Mouse (Mus musculus) WW6 (cell line): Measurements from ENCODE around the gene Cfap43.

Experiments used
- DNase-seq: peaks from one replicate; pipeline ENCODE4 v3.0.0-alpha.2; 2013; ENCODE audit warnings: low read depth, low spot score

The Cfap43 gene

GRCm38 (mm10) chr19:47713457-47713856, 205.6 kb downstream of the Cfap43 start:
- no peak for DNase-seq

GRCm38 (mm10) chr19:47710376-47710775, 208.7 kb downstream of the Cfap43 start:
- DNase-seq, result no peak

GRCm38 (mm10) chr19:47705772-47706309, 213.2 kb downstream of the Cfap43 start:
- DNase-seq, result no peak

- peak; percentile 31 for DNase-seq
Measured at GRCm38 (mm10) chr19:47705080-47705771, 213.9 kb downstream of the Cfap43 start.

GRCm38 (mm10) chr19:47700509-47700908, 218.6 kb downstream of the Cfap43 start:
- DNase-seq, result no peak

GRCm38 (mm10) chr19:47699743-47700142, 219.3 kb downstream of the Cfap43 start:
- DNase-seq, result no peak

GRCm38 (mm10) chr19:47698266-47698665, 220.8 kb downstream of the Cfap43 start:
- DNase-seq, result no peak

GRCm38 (mm10) chr19:47697067-47697466, 222.0 kb downstream of the Cfap43 start:
- no peak for DNase-seq

GRCm38 (mm10) chr19:47696411-47696810, 222.7 kb downstream of the Cfap43 start:
- peak; percentile 46 for DNase-seq

- DNase-seq, result no peak
Measured at GRCm38 (mm10) chr19:47695725-47696124, 223.4 kb downstream of the Cfap43 start.

- DNase-seq, result no peak
Measured at GRCm38 (mm10) chr19:47691994-47692393, 227.1 kb downstream of the Cfap43 start, which contains the start of gene Col17a1. Gene Col17a1 (minus strand): TSS chr19:47692094.

GRCm38 (mm10) chr19:47689592-47689991, 229.5 kb downstream of the Cfap43 start:
- no peak for DNase-seq
